Mouse (Mus musculus): ENCODE results near the gene Wdr45. TPM values are rescaled to one million over a fixed set of nuclear protein-coding genes. Genes with fewer than 3 reads are reported as not detected.

Wdr45 gene
- total and polyA plus RNA-seq, 3 experiments: 18.0 to 24.1 (median 21.4) TPM

DNA sequence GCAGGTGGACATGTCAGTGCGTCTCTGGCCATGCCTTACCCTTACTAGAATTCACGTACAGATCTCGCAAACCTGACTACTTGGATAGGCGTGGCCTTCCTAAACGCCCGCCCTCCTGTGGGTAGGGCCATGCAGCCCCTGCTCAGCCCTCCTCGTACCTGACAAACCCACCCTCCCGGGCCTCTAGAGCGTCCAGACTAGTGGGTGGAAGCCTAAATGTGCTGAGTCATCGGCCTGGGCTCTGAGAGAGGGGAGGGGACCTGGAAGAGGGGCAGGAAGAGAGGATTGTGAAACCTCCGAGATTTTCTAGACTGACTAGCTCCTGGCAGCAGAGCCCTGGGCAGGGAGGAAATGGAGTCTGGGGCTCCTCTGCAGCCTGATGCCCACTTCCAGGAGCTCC lies 51.6 kb downstream of the Wdr45 start:
- Histone ChIP-seq H3K27ac (ENCODE audit: insufficient read depth, low read depth) (no peak overlapping the region), H3K9ac (ENCODE audit: insufficient read depth, low read depth) (no peak overlapping the region), H3K36me3 (replicated peaks in 1 of 2; ENCODE audit: control insufficient read depth in 1 of 2, insufficient read depth in 1 of 2, low read length in 1 of 2) (peaks cover 37 to 53% of the 10 kb centered on the region in 2 experiments), H3K4me1 (ENCODE audit: control insufficient read depth in 1 of 2, insufficient read depth in 2 of 2) (peaks cover 2 to 19% of the 10 kb centered on the region in 2 experiments; a peak in 3 of 4 replicates), H3K4me3 (replicated peaks in 1 of 3; ENCODE audit: low read depth in 2 of 3, low read length in 2 of 3, poor library complexity in 1 of 3) (no peak overlapping the region), H3K9me3 (replicated peaks; ENCODE audit: low read length) (no peaks in the 10 kb centered on the region), H3K79me2 (replicated peaks; ENCODE audit: control insufficient read depth, extremely low read depth, insufficient read depth, poor library complexity, severe bottlenecking) (peaks cover 20% of the 10 kb centered on the region), H3K4me2 (ENCODE audit: insufficient read depth, low read depth, poor library complexity, severe bottlenecking) (no peak overlapping the region), H3K27me3 (replicated peaks) (no peaks in the 10 kb centered on the region)
- TF ChIP-seq IRF4 (IDR thresholded peaks at IDR 0.05; ENCODE audit: low read depth, low read length) (no peak), EP300 (IDR thresholded peaks at IDR 0.05; ENCODE audit: low read length) (no peak), PAX5 (IDR thresholded peaks at IDR 0.05; ENCODE audit: low read length) (no peak), CHD2 (IDR thresholded peaks at IDR 0.05; ENCODE audit: low read length) (no peak), MAFK (IDR thresholded peaks at IDR 0.05; ENCODE audit: insufficient replicate concordance, low read length) (0 out of 2 replicates have a peak, but pooled peaks have one; percentile 5), MEF2A (IDR thresholded peaks at IDR 0.05; ENCODE audit: borderline replicate concordance, low read depth, low read length) (no peak), POLR2A (IDR thresholded peaks at IDR 0.05; ENCODE audit: low read depth, low read length) (no peak), POLR2AphosphoS2 (IDR thresholded peaks at IDR 0.05; ENCODE audit: low read depth, low read length) (no peak), CTCF (conservative IDR thresholded peaks at IDR 0.05 in 1 of 2, IDR thresholded peaks at IDR 0.05 in 1 of 2; ENCODE audit: low read depth in 2 of 2, low read length in 2 of 2) (no peak)
- no peak for DNase-seq (ENCODE audit: extremely low read depth)
- in situ Hi-C loops (cut with MboI; ENCODE audit: low pct_ligation_motif_present, low pct_unique_long_range_greater_than_20kb, low sequenced_read_pairs) (no loop called here), dilution Hi-C loops (cut with MboI; ENCODE audit: extremely low pct_ligation_motif_present, extremely low pct_unique_long_range_greater_than_20kb, low sequenced_read_pairs) (no loop called here)

DNA sequence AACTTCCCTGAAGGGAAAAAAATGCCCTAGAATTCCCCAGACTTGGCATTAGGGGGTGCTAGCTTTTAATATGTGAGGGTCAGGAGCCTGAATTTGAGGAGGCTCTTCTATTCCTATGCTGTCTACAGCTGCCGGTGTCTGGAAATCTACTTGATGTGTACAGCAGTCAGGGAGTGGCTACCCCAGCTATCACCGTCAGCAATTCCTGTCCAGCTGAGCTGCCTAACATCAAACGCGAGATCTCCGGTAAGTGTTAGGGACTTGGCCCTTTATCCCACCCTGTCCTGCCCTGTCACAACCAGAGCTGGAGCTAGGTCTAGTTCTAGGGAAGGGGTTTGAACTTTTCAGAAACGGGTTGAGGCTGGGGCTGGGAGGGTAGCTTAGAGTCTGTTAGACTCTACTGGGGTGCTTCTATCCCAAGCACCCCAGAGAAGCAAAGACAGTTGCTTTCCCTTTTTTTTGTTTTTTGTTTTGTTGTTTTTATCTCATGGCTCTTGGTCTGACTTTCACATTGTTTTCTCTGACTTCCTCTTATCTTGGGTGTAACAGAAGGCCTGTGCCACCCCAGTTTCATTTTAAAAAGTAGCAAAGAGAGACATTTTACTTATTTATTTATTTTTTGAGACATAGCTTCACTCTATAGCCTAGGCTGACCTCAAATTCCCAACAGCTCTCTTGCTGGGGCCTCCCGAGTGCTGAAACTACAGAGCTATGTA lies 55.3 kb downstream of the Wdr45 start:
- in situ Hi-C loops (cut with MboI; ENCODE audit: low pct_ligation_motif_present, low pct_unique_long_range_greater_than_20kb, low sequenced_read_pairs) (no loop called here), dilution Hi-C loops (cut with MboI; ENCODE audit: extremely low pct_ligation_motif_present, extremely low pct_unique_long_range_greater_than_20kb, low sequenced_read_pairs) (no loop called here)
- TF ChIP-seq MXI1 (IDR thresholded peaks at IDR 0.05; ENCODE audit: low read depth, low read length) (no peak), RAD21 (IDR thresholded peaks at IDR 0.05; ENCODE audit: low read depth, low read length) (no peak), USF2 (conservative IDR thresholded peaks at IDR 0.05; ENCODE audit: low read depth, low read length) (no peak), BHLHE40 (IDR thresholded peaks at IDR 0.05; ENCODE audit: low read depth, low read length) (no peak), USF1 (IDR thresholded peaks at IDR 0.05; ENCODE audit: low read depth, low read length) (no peak), MAX (IDR thresholded peaks at IDR 0.05; ENCODE audit: low read length) (no peak), ZC3H11A (IDR thresholded peaks at IDR 0.05; ENCODE audit: low read depth, low read length) (no peak), SMC3 (IDR thresholded peaks at IDR 0.05; ENCODE audit: low read depth, low read length) (no peak)
- Histone ChIP-seq H3K4me2 (ENCODE audit: insufficient read depth, low read depth, poor library complexity, severe bottlenecking) (no peak overlapping the region), H3K4me1 (ENCODE audit: control insufficient read depth in 1 of 2, insufficient read depth in 2 of 2) (peaks cover 2 to 19% of the 10 kb centered on the region in 2 experiments; a peak in 3 of 4 replicates), H3K9ac (ENCODE audit: insufficient read depth, low read depth) (no peak overlapping the region), H3K27me3 (replicated peaks) (no peaks in the 10 kb centered on the region), H3K9me3 (replicated peaks; ENCODE audit: low read length) (no peaks in the 10 kb centered on the region), H3K4me3 (replicated peaks in 1 of 3; ENCODE audit: low read depth in 2 of 3, low read length in 2 of 3, poor library complexity in 1 of 3) (no peak overlapping the region), H3K36me3 (replicated peaks in 1 of 2; ENCODE audit: control insufficient read depth in 1 of 2, insufficient read depth in 1 of 2, low read length in 1 of 2) (peaks cover 64 to 89% of the 10 kb centered on the region in 2 experiments), H3K27ac (ENCODE audit: insufficient read depth, low read depth) (no peak overlapping the region), H3K79me2 (replicated peaks; ENCODE audit: control insufficient read depth, extremely low read depth, insufficient read depth, poor library complexity, severe bottlenecking) (peaks cover 7% of the 10 kb centered on the region)
- DNase-seq (ENCODE audit: extremely low read depth): no peak

Measured in CH12.LX (cell line).